Mouse (Mus musculus): Measurements from ENCODE around the gene Carm1. TPM values are rescaled to one million over a fixed set of nuclear protein-coding genes. Genes with fewer than 3 reads are reported as not detected.
"Not testable (repeated sequence)": the region's sequence is repeated elsewhere in the genome, so short reads cannot be mapped to it uniquely, and the experiment has no call there.

Gene Carm1
- total and polyA plus RNA-seq, 3 experiments, result 21.5 to 111 (median 42.2) TPM

GRCm38 (mm10) chr9:21518690-21519089 is 28.0 kb upstream of the Carm1 start:
- H3K9me3 ChIP-seq (replicated peaks; ENCODE audit: low read length); H3K4me2 ChIP-seq (ENCODE audit: insufficient read depth, low read depth, poor library complexity, severe bottlenecking); H3K4me3 ChIP-seq (replicated peaks in 1 of 3; ENCODE audit: low read depth in 2 of 3, low read length in 2 of 3, poor library complexity in 1 of 3); dilution Hi-C loops (cut with MboI; ENCODE audit: extremely low pct_ligation_motif_present, extremely low pct_unique_long_range_greater_than_20kb, low sequenced_read_pairs); H3K36me3 ChIP-seq (replicated peaks in 1 of 2; ENCODE audit: control insufficient read depth in 1 of 2, insufficient read depth in 1 of 2, low read length in 1 of 2); H3K4me1 ChIP-seq (ENCODE audit: control insufficient read depth in 1 of 2, insufficient read depth in 2 of 2); H3K27ac ChIP-seq (ENCODE audit: insufficient read depth, low read depth); H3K27me3 ChIP-seq (replicated peaks); DNase-seq (ENCODE audit: extremely low read depth); H3K79me2 ChIP-seq (replicated peaks; ENCODE audit: control insufficient read depth, extremely low read depth, insufficient read depth, poor library complexity, severe bottlenecking); in situ Hi-C loops (cut with MboI; ENCODE audit: low pct_ligation_motif_present, low pct_unique_long_range_greater_than_20kb, low sequenced_read_pairs); H3K9ac ChIP-seq (ENCODE audit: insufficient read depth, low read depth): not testable (repeated sequence)
- TF ChIP-seq CTCF (conservative IDR thresholded peaks at IDR 0.05 in 1 of 2, IDR thresholded peaks at IDR 0.05 in 1 of 2; ENCODE audit: low read depth in 2 of 2, low read length in 2 of 2), result peak in 1 of 2 experiments; percentile 15; a peak in 1 of 4 replicates
- peak; percentile 70 for TF ChIP-seq ZNF384 (IDR thresholded peaks at IDR 0.05; ENCODE audit: low read depth, low read length)

- dilution Hi-C loops (cut with MboI; ENCODE audit: extremely low pct_ligation_motif_present, extremely low pct_unique_long_range_greater_than_20kb, low sequenced_read_pairs), result no loop called here
Observed at GRCm38 (mm10) chr9:21525142-21525936, 21.4 kb upstream of the Carm1 start.

GRCm38 (mm10) chr9:21525937-21526633 is 20.6 kb upstream of the Carm1 start, which contains the start of gene AB124611:
Gene AB124611 (plus strand): TSS chr9:21526176.
- no peak within 1 kb of the TSS for H3K9ac ChIP-seq (ENCODE audit: insufficient read depth, low read depth)

More at GRCm38 (mm10) chr9:21525142-21525936, 21.4 kb upstream of the Carm1 start:
- in situ Hi-C loops (cut with MboI; ENCODE audit: low pct_ligation_motif_present, low pct_unique_long_range_greater_than_20kb, low sequenced_read_pairs), result no loop called here
- Histone ChIP-seq H3K79me2 (replicated peaks; ENCODE audit: control insufficient read depth, extremely low read depth, insufficient read depth, poor library complexity, severe bottlenecking) (no peaks in the 10 kb centered on the region), H3K9me3 (replicated peaks; ENCODE audit: low read length) (peaks cover 2% of the 10 kb centered on the region), H3K36me3 (replicated peaks in 1 of 2; ENCODE audit: control insufficient read depth in 1 of 2, insufficient read depth in 1 of 2, low read length in 1 of 2) (no peaks in the 10 kb centered on the region), H3K4me1 (ENCODE audit: control insufficient read depth in 1 of 2, insufficient read depth in 2 of 2) (peaks cover 12 to 32% of the 10 kb centered on the region in 2 experiments), H3K9ac (ENCODE audit: insufficient read depth, low read depth) (no peak overlapping the region), H3K4me2 (ENCODE audit: insufficient read depth, low read depth, poor library complexity, severe bottlenecking) (no peak overlapping the region), H3K4me3 (replicated peaks in 1 of 3; ENCODE audit: low read depth in 2 of 3, low read length in 2 of 3, poor library complexity in 1 of 3) (no peak overlapping the region), H3K27ac (ENCODE audit: insufficient read depth, low read depth) (no peak overlapping the region), H3K27me3 (replicated peaks) (no peaks in the 10 kb centered on the region)
- DNase-seq (ENCODE audit: extremely low read depth), result no peak
- no peak for TF ChIP-seq EP300 (IDR thresholded peaks at IDR 0.05; ENCODE audit: low read length)
- TF ChIP-seq BHLHE40 (IDR thresholded peaks at IDR 0.05; ENCODE audit: low read depth, low read length), result no peak
- TF ChIP-seq POLR2A (IDR thresholded peaks at IDR 0.05; ENCODE audit: low read depth, low read length), result no peak
- TF ChIP-seq ZNF384 (IDR thresholded peaks at IDR 0.05; ENCODE audit: low read depth, low read length), result no peak
- TF ChIP-seq RAD21 (IDR thresholded peaks at IDR 0.05; ENCODE audit: low read depth, low read length), result no peak
- no peak for TF ChIP-seq USF2 (conservative IDR thresholded peaks at IDR 0.05; ENCODE audit: low read depth, low read length)
- no peak for TF ChIP-seq USF1 (IDR thresholded peaks at IDR 0.05; ENCODE audit: low read depth, low read length)
- no peak for TF ChIP-seq TBP (conservative IDR thresholded peaks at IDR 0.05; ENCODE audit: low read depth, low read length)
- no peak for TF ChIP-seq NRF1 (IDR thresholded peaks at IDR 0.05; ENCODE audit: low read depth, low read length)
- TF ChIP-seq NELFE (IDR thresholded peaks at IDR 0.05; ENCODE audit: low read depth, low read length), result no peak
- TF ChIP-seq KAT2A (IDR thresholded peaks at IDR 0.05; ENCODE audit: insufficient replicate concordance, low read length), result no peak
- no peak for TF ChIP-seq UBTF (IDR thresholded peaks at IDR 0.05; ENCODE audit: low read depth, low read length)
- no peak for TF ChIP-seq MAFK (IDR thresholded peaks at IDR 0.05; ENCODE audit: insufficient replicate concordance, low read length)

More at GRCm38 (mm10) chr9:21525937-21526633, 20.6 kb upstream of the Carm1 start, which contains the start of gene AB124611:
- Histone ChIP-seq H3K27ac (ENCODE audit: insufficient read depth, low read depth) (no peak within 1 kb of the TSS), H3K9me3 (replicated peaks; ENCODE audit: low read length) (peaks cover 2% of the 10 kb centered on the region), H3K36me3 (replicated peaks in 1 of 2; ENCODE audit: control insufficient read depth in 1 of 2, insufficient read depth in 1 of 2, low read length in 1 of 2) (no peaks in the 10 kb centered on the region), H3K27me3 (replicated peaks) (no peaks in the 10 kb centered on the region), H3K4me1 (ENCODE audit: control insufficient read depth in 1 of 2, insufficient read depth in 2 of 2) (peaks cover 12 to 32% of the 10 kb centered on the region in 2 experiments), H3K4me2 (ENCODE audit: insufficient read depth, low read depth, poor library complexity, severe bottlenecking) (no peak within 1 kb of the TSS), H3K4me3 (replicated peaks in 1 of 3; ENCODE audit: low read depth in 2 of 3, low read length in 2 of 3, poor library complexity in 1 of 3) (peak within 1 kb of the TSS in 1 of 3 experiments; percentile 11), H3K79me2 (replicated peaks; ENCODE audit: control insufficient read depth, extremely low read depth, insufficient read depth, poor library complexity, severe bottlenecking) (no peaks in the 10 kb centered on the region)
- DNase-seq (ENCODE audit: extremely low read depth), result no peak
- in situ Hi-C loops (cut with MboI; ENCODE audit: low pct_ligation_motif_present, low pct_unique_long_range_greater_than_20kb, low sequenced_read_pairs) (no loop called here), dilution Hi-C loops (cut with MboI; ENCODE audit: extremely low pct_ligation_motif_present, extremely low pct_unique_long_range_greater_than_20kb, low sequenced_read_pairs) (no loop called here)
- TF ChIP-seq NRF1 (IDR thresholded peaks at IDR 0.05; ENCODE audit: low read depth, low read length) (no peak), ELF1 (IDR thresholded peaks at IDR 0.05; ENCODE audit: low read depth, low read length) (no peak), CHD2 (IDR thresholded peaks at IDR 0.05; ENCODE audit: low read length) (no peak), JUN (IDR thresholded peaks at IDR 0.05; ENCODE audit: insufficient read depth, low read depth, low read length) (no peak), POLR2AphosphoS2 (IDR thresholded peaks at IDR 0.05; ENCODE audit: low read depth, low read length) (no peak), GABPA (IDR thresholded peaks at IDR 0.05; ENCODE audit: insufficient replicate concordance, low read depth, low read length) (no peak), MXI1 (IDR thresholded peaks at IDR 0.05; ENCODE audit: low read depth, low read length) (no peak), MAFK (IDR thresholded peaks at IDR 0.05; ENCODE audit: insufficient replicate concordance, low read length) (no peak), IRF4 (IDR thresholded peaks at IDR 0.05; ENCODE audit: low read depth, low read length) (0 out of 2 replicates have a peak, but pooled peaks have one; percentile 10)
